Mouse (Mus musculus) limb, embryonic 14.5 days (tissue): ENCODE measurements around the gene Klra5. TPM values are rescaled to one million over a fixed set of nuclear protein-coding genes. Genes with fewer than 3 reads are reported as not detected.
"Not testable (repeated sequence)": the region's sequence is repeated elsewhere in the genome, so short reads cannot be mapped to it uniquely, and the experiment has no call there.

Experiments used
- ATAC-seq: fragments of 200-750 bp; cut with Nextera tagmentation; 2 replicates; pipeline ENCODE4 v1.8.0; 2017; ENCODE audit warnings: low read depth, moderate number of reproducible peaks, moderate TSS enrichment; ENCODE audit not compliant: low FRiP score
- DNase-seq: peaks from one replicate; pipeline ENCODE4 v3.0.0-alpha.2; 2015; ENCODE audit warnings: low spot score
- H3K27ac ChIP-seq: fragments of 300-500 bp; sonication (generic); replicated peaks from 2 replicates; pipeline ENCODE4 v1.5.1; 2014; ENCODE audit warnings: low read depth, mild to moderate bottlenecking, low read length, moderate library complexity, mixed read lengths
- H3K27me3 ChIP-seq: fragments of 300-500 bp; sonication (generic); 2 replicates; pipeline ENCODE4 v1.6.1; 2014; ENCODE audit warnings: low read length, mixed read lengths; ENCODE audit not compliant: control insufficient read depth, insufficient read depth
- H3K36me3 ChIP-seq: fragments of 300-500 bp; sonication (generic); 2 replicates; pipeline ENCODE4 v1.6.1; 2014; ENCODE audit warnings: mild to moderate bottlenecking, low read length, moderate library complexity, mixed read lengths; ENCODE audit not compliant: control insufficient read depth, insufficient read depth
- H3K4me1 ChIP-seq: fragments of 300-500 bp; sonication (generic); 2 replicates; pipeline ENCODE4 v1.6.1; 2014; ENCODE audit warnings: antibody characterized with exemption, low read length, mixed read lengths; ENCODE audit not compliant: control insufficient read depth, insufficient read depth
- H3K4me2 ChIP-seq: fragments of 300-500 bp; sonication (generic); replicated peaks from 2 replicates; pipeline ENCODE4 v1.6.1; 2014; ENCODE audit warnings: low read depth, mild to moderate bottlenecking, low read length, moderate library complexity; ENCODE audit not compliant: severe bottlenecking
- H3K4me3 ChIP-seq: fragments of 300-500 bp; sonication (generic); replicated peaks from 2 replicates; pipeline ENCODE4 v1.5.1; 2014; ENCODE audit warnings: low read length
- H3K9ac ChIP-seq: fragments of 300-500 bp; sonication (generic); 2 replicates; pipeline ENCODE4 v1.6.1; 2014; ENCODE audit warnings: mild to moderate bottlenecking, low read depth, low read length, moderate library complexity; ENCODE audit not compliant: severe bottlenecking
- H3K9me3 ChIP-seq: fragments of 300-500 bp; sonication (generic); 2 replicates; pipeline ENCODE4 v1.6.1; 2016; ENCODE audit warnings: low read length; ENCODE audit not compliant: control insufficient read depth
- POLR2A ChIP-seq: fragments of 200-500 bp; IDR thresholded peaks from 2 replicates; pipeline ENCODE4 v1.8.0; 2012; ENCODE audit warnings: inconsistent platforms, mild to moderate bottlenecking, moderate library complexity, borderline replicate concordance; ENCODE audit not compliant: insufficient read depth, insufficient read length; ENCODE audit errors: extremely low read depth
- WGBS: fragments of 180-500 bp; shearing (Covaris S2); extraction: QIAGEN DNeasy Blood & Tissue Kit; methylation state at CpG from one replicate; pipeline ENCODE4 v1.1.7; 2014; 5-methylcytosine and 5-hydroxymethylcytosine counted together
- polyA plus RNA-seq, 2 experiments: library from polyadenylated mRNA; depleted of rRNA in 1 of 2; stranded (reverse) in 1 of 2; unstranded in 1 of 2; fragments of >200 nt; fragmentation: Nextera tagmentation in 1 of 2; extraction: Ambion mirVana in 1 of 2; gene quantifications; 2 replicates each; pipeline versions ENCODE4 v1.2.1 to v1.2.3; 2012 to 2014

Gene Klra5
- not detected in 2 replicates for polyA plus RNA-seq (2012; rRNA removed)
- polyA plus RNA-seq (2014; fragmentation: Nextera tagmentation; extraction: Ambion mirVana) = not detected in 2 replicates

DNA sequence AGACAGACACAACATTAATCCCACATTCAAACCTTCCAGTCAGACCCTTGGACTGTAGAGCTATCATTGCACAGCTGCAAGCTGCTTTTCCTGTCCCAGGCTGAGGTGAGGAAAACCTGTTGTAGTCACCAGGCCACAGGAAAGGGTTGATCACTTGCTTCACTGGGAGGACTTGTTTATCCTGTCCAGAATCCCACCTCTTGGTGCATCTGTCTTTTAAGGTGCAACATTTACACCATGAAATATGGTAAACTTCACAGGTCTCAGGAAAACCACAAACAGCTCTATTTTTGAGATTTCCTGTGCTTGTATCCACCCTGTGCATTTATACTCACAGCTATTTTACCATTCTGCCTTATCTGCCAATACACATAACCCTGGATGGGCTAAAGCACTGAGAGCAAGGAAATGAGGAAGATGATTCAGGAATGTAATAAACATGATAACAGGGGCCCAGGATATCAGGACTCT is at the start of gene Klra5:
Gene Klra5 (minus strand): TSS at position 175 of the 471 bp plus-strand sequence.
- DNase-seq, H3K27ac ChIP-seq, H3K36me3 ChIP-seq, H3K27me3 ChIP-seq, H3K9me3 ChIP-seq, H3K4me1 ChIP-seq, H3K9ac ChIP-seq, ATAC-seq, H3K4me2 ChIP-seq, H3K4me3 ChIP-seq: not testable (repeated sequence)

- H3K9me3 ChIP-seq = no peaks in the 10 kb centered on the region
- H3K9ac ChIP-seq = no peak overlapping the region
- no peak overlapping the region for H3K4me3 ChIP-seq
- TF ChIP-seq POLR2A = no peak
- no peaks in the 10 kb centered on the region for H3K36me3 ChIP-seq
- ATAC-seq (no peak), DNase-seq (no peak)
- H3K4me2 ChIP-seq = no peak overlapping the region
- 89% methylated on average over 1 of the region's 1 CpGs for WGBS
- H3K27ac ChIP-seq = no peak overlapping the region
- no peaks in the 10 kb centered on the region for H3K27me3 ChIP-seq
- no peaks in the 10 kb centered on the region for H3K4me1 ChIP-seq
These were observed 454 bp downstream of the Klra5 start for GRCm38 (mm10) chr6:129916996-129917395.

DNA sequence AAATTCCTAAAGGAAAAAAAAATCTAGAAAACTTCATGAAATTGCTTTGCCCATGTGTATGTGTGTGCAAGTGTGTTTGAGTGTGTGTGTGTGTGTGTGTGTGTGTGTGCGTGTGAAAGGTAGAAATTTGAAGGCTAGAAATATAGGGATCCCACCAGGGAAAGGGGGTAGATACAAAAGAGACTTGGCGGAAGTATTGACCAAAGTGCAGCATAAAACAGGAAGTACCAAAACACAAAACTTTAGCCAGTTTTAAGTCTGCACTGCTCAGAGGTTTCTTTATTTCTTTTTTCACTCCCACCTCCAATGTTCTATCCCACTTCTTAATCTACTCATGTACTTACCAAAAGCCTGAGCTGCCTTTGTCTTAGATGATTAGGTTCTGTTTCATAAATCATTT is 34.9 kb downstream of the Klra5 start:
- H3K36me3 ChIP-seq = no peaks in the 10 kb centered on the region
- DNase-seq (no peak), ATAC-seq (no peak)
- TF ChIP-seq POLR2A = no peak
- H3K4me2 ChIP-seq = no peak overlapping the region
- 71% methylated on average over 2 of the region's 2 CpGs for WGBS
- H3K4me1 ChIP-seq = no peaks in the 10 kb centered on the region
- no peaks in the 10 kb centered on the region for H3K27me3 ChIP-seq
- H3K27ac ChIP-seq = no peak overlapping the region
- H3K9me3 ChIP-seq = peaks cover 4% of the 10 kb centered on the region; the same call in 1 of the 2 replicates
- H3K4me3 ChIP-seq = no peak overlapping the region
- H3K9ac ChIP-seq = no peak overlapping the region

DNA sequence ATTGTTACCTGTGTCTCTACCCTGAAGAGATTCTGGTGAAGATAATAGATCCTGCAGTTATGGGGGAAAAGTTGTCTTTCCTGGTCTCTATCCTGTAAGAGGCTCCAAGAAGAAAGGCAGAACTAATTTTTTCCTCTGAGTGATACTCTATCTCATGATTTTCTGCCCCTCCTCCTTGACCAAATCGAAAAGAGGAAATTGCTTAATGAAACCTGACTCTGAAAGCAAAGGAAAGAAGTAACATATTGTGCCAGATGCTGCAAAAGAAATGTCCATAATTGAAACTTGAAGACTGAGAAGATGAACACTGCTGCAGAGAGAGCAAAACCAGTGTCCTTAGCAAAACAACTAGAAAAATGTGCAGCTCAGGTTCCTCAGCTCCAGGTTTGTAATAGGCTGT is 40.9 kb downstream of the Klra5 start, which contains the start of gene Klra17:
Gene Klra17 (minus strand): TSS at position 124 of the 400 bp plus-strand sequence.
- H3K4me1 ChIP-seq = no peaks in the 10 kb centered on the region
- no peaks in the 10 kb centered on the region for H3K36me3 ChIP-seq
- no peak for TF ChIP-seq POLR2A
- no peak for DNase-seq
- no peaks in the 10 kb centered on the region; the same call in 1 of the 2 replicates for H3K9me3 ChIP-seq
- H3K4me3 ChIP-seq = no peak within 1 kb of the TSS
- H3K27me3 ChIP-seq = no peaks in the 10 kb centered on the region
- no peak for ATAC-seq
- WGBS = 52% methylated on average over 1 of the region's 1 CpGs
- no peak within 1 kb of the TSS for H3K4me2 ChIP-seq
- no peak within 1 kb of the TSS for H3K27ac ChIP-seq
- no peak within 1 kb of the TSS for H3K9ac ChIP-seq

GRCm38 (mm10) chr6:129862349-129862748 is 55.1 kb downstream of the Klra5 start, which contains the start of gene Gm17631:
Gene Gm17631, plus strand, starts transcription at chr6:129862649.
- not testable (repeated sequence) for H3K9ac ChIP-seq, DNase-seq, H3K36me3 ChIP-seq, H3K4me2 ChIP-seq, H3K27ac ChIP-seq, H3K4me1 ChIP-seq, H3K4me3 ChIP-seq, H3K27me3 ChIP-seq, H3K9me3 ChIP-seq, ATAC-seq
- WGBS = no CpG with 5 or more reads among the region's 3 CpGs

Other genes starting within 250 kb of the Klra5 start
- gene Klrc1, start 238.7 kb downstream of the Klra5 start, polyA plus RNA-seq (2012; rRNA removed) = not detected in 2 replicates
- gene Klrc1, start 238.7 kb downstream of the Klra5 start, polyA plus RNA-seq (2014; fragmentation: Nextera tagmentation; extraction: Ambion mirVana) = not detected in 2 replicates
- gene Klri1, start 200.5 kb downstream of the Klra5 start, polyA plus RNA-seq (2012; rRNA removed) = 0.09 TPM in 1 of 2 replicates, not detected in the other
- not detected in 2 replicates for gene Klri1, start 200.5 kb downstream of the Klra5 start, polyA plus RNA-seq (2014; fragmentation: Nextera tagmentation; extraction: Ambion mirVana)
- not detected in 2 replicates for gene Klri2, start 177.2 kb downstream of the Klra5 start, polyA plus RNA-seq (2012; rRNA removed)
- not detected in 2 replicates for gene Klri2, start 177.2 kb downstream of the Klra5 start, polyA plus RNA-seq (2014; fragmentation: Nextera tagmentation; extraction: Ambion mirVana)
- gene Gm156, start 133.4 kb downstream of the Klra5 start, polyA plus RNA-seq (2012; rRNA removed) = not detected in 2 replicates
- gene Gm156, start 133.4 kb downstream of the Klra5 start, polyA plus RNA-seq (2014; fragmentation: Nextera tagmentation; extraction: Ambion mirVana) = not detected in 2 replicates
- gene Gm17631, start 55.0 kb downstream of the Klra5 start, polyA plus RNA-seq (2012; rRNA removed) = not detected in 2 replicates
- gene Gm17631, start 55.0 kb downstream of the Klra5 start, polyA plus RNA-seq (2014; fragmentation: Nextera tagmentation; extraction: Ambion mirVana) = not detected in 2 replicates
- gene Klra17, start 41.0 kb downstream of the Klra5 start, polyA plus RNA-seq (2012; rRNA removed) = 0.05 TPM in 1 of 2 replicates, not detected in the other
- gene Klra17, start 41.0 kb downstream of the Klra5 start, polyA plus RNA-seq (2014; fragmentation: Nextera tagmentation; extraction: Ambion mirVana) = not detected in 2 replicates
- not detected in 2 replicates for gene Klra6, start 109.3 kb upstream of the Klra5 start, polyA plus RNA-seq (2012; rRNA removed)
- gene Klra6, start 109.3 kb upstream of the Klra5 start, polyA plus RNA-seq (2014; fragmentation: Nextera tagmentation; extraction: Ambion mirVana) = not detected in 2 replicates
- not detected in 2 replicates for gene Klra4, start 149.6 kb upstream of the Klra5 start, polyA plus RNA-seq (2012; rRNA removed)
- not detected in 2 replicates for gene Klra4, start 149.6 kb upstream of the Klra5 start, polyA plus RNA-seq (2014; fragmentation: Nextera tagmentation; extraction: Ambion mirVana)
- gene Klra8, start 212.2 kb upstream of the Klra5 start, polyA plus RNA-seq (2012; rRNA removed) = not detected in 2 replicates
- not detected in 2 replicates for gene Klra8, start 212.2 kb upstream of the Klra5 start, polyA plus RNA-seq (2014; fragmentation: Nextera tagmentation; extraction: Ambion mirVana)